In the genomic region with DNA sequence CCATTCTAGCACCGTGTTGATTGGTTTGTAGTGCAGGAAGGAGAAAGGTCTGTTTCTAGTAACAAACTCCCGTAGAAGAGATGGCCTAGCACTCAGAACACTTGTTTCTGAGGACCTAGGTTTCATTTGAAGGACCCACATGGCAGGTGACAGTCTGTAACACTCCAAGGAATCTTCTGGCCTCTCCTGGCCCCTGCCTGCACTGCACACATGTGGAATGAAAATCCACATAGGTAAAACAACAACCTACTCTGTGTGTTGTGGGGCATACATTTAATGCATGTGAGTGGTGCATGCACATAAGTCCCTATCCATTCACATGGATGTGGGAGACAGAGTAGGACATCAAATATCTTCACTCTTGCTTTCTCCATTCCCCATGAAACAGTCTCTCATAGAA, we compare ENCODE assay signal across 13 mouse cellular contexts.
"Had no signal": no experiment of that assay in that cellular context is flagged by ENCODE, and none has a peak within 500 bp of the region (broad histone marks: within the 10 kb centered on the region; RNA-seq: fewer than 3 reads in every experiment).

No protein-coding gene starts in this region.

- ATAC-seq: lung, postnatal 0 days had no signal

- H3K4me2 ChIP-seq: limb, embryonic 13.5 days; neural tube, embryonic 15.5 days had no signal

- H3K36me3 ChIP-seq: limb, embryonic 13.5 days; midbrain, embryonic 10.5 days; neural tube, embryonic 15.5 days had no signal

- DNase-seq: kidney, adult 11 months; layer of hippocampus, adult 9-11 months; layer of hippocampus, postnatal 36 days; midbrain, embryonic 14.5 days; right cerebral cortex, adult 18-20 months; right cerebral cortex, postnatal 25 days; thymus, postnatal 36 days had no signal

- H3K27ac ChIP-seq: limb, embryonic 13.5 days; liver, embryonic 14.5 days; midbrain, embryonic 10.5 days; neural tube, embryonic 15.5 days had no signal

- H3K9me3 ChIP-seq: limb, embryonic 13.5 days; midbrain, embryonic 10.5 days; neural tube, embryonic 15.5 days had no signal

- H3K27me3 ChIP-seq: limb, embryonic 13.5 days; neural tube, embryonic 15.5 days had no signal

- H3K9ac ChIP-seq: limb, embryonic 13.5 days; liver, embryonic 14.5 days; neural tube, embryonic 15.5 days had no signal

- H3K4me1 ChIP-seq: neural tube, embryonic 15.5 days had no signal

- H3K4me3 ChIP-seq: limb, embryonic 13.5 days; midbrain, embryonic 10.5 days; myocyte; neural tube, embryonic 15.5 days had no signal
